Mouse (Mus musculus) stomach, embryonic 14.5 days (tissue): ENCODE measurements around the gene Wars2. TPM values are rescaled to one million over a fixed set of nuclear protein-coding genes. Genes with fewer than 3 reads are reported as not detected.

Experiments used
- ATAC-seq: fragments of 200-750 bp; cut with Nextera tagmentation; 2 replicates; pipeline ENCODE4 v1.8.0; 2017; ENCODE audit warnings: low read depth, moderate TSS enrichment; ENCODE audit not compliant: insufficient number of reproducible peaks, insufficient read depth, low FRiP score
- H3K27ac ChIP-seq: fragments of 300-500 bp; sonication (generic); 2 replicates; pipeline ENCODE4 v1.5.1; 2014; ENCODE audit warnings: mild to moderate bottlenecking, low read length, moderate library complexity, mixed read lengths
- H3K27me3 ChIP-seq: fragments of 300-500 bp; sonication (generic); 2 replicates; pipeline ENCODE4 v1.6.1; 2014; ENCODE audit warnings: low read length, control low read depth, mixed read lengths; ENCODE audit not compliant: control insufficient read depth, insufficient read depth
- H3K36me3 ChIP-seq: fragments of 300-500 bp; sonication (generic); 2 replicates; pipeline ENCODE4 v1.6.1; 2014; ENCODE audit warnings: mild to moderate bottlenecking, control low read depth, low read length, moderate library complexity, mixed read lengths; ENCODE audit not compliant: control insufficient read depth, insufficient read depth
- H3K4me1 ChIP-seq: fragments of 300-500 bp; sonication (generic); 2 replicates; pipeline ENCODE4 v1.6.1; 2014; ENCODE audit warnings: low read length, control low read depth, mixed read lengths; ENCODE audit not compliant: control insufficient read depth, insufficient read depth
- H3K4me2 ChIP-seq: fragments of 300-500 bp; sonication (generic); replicated peaks from 2 replicates; pipeline ENCODE4 v1.6.1; 2014; ENCODE audit warnings: low read depth, low read length, control low read depth
- H3K4me3 ChIP-seq: fragments of 300-500 bp; sonication (generic); 2 replicates; pipeline ENCODE4 v1.5.1; 2014; ENCODE audit warnings: low read depth, low read length, control low read depth
- H3K9ac ChIP-seq: fragments of 300-500 bp; sonication (generic); replicated peaks from 2 replicates; pipeline ENCODE4 v1.6.1; 2014; ENCODE audit warnings: low read depth, mild to moderate bottlenecking, control low read depth, low read length, moderate library complexity, mixed read lengths
- H3K9me3 ChIP-seq: fragments of 300-500 bp; sonication (generic); 2 replicates; pipeline ENCODE4 v1.6.1; 2016; ENCODE audit warnings: low read depth, low read length, control low read depth; ENCODE audit not compliant: control insufficient read depth
- WGBS: fragments of 180-500 bp; shearing (Covaris S2); extraction: QIAGEN DNeasy Blood & Tissue Kit; methylation state at CpG from one replicate; pipeline ENCODE4 v1.1.7; 2014; 5-methylcytosine and 5-hydroxymethylcytosine counted together
- polyA plus RNA-seq: library from polyadenylated mRNA; unstranded; fragments of >200 nt; fragmentation: Nextera tagmentation; extraction: Ambion mirVana; gene quantifications from 2 replicates; pipeline ENCODE4 v1.2.1, GENCODE M21; 2014

Gene Wars2
- polyA plus RNA-seq, 1 experiment from 2014 or later = 12.4 TPM

- 88% methylated on average over 4 of the region's 4 CpGs for WGBS
- no peak overlapping the region for H3K4me2 ChIP-seq
- no peak overlapping the region for H3K27ac ChIP-seq
- H3K9me3 ChIP-seq = no peaks in the 10 kb centered on the region
- ATAC-seq = no peak
- no peaks in the 10 kb centered on the region for H3K4me1 ChIP-seq
- no peak overlapping the region for H3K4me3 ChIP-seq
- H3K27me3 ChIP-seq = no peaks in the 10 kb centered on the region
- H3K9ac ChIP-seq = no peak overlapping the region
- no peaks in the 10 kb centered on the region for H3K36me3 ChIP-seq
Measured at GRCm38 (mm10) chr3:99133913-99134312, 7.0 kb upstream of the Wars2 start.

- Histone ChIP-seq H3K9me3 (no peaks in the 10 kb centered on the region), H3K27me3 (no peaks in the 10 kb centered on the region), H3K4me1 (no peaks in the 10 kb centered on the region), H3K27ac (no peak overlapping the region), H3K4me3 (no peak overlapping the region), H3K9ac (no peak overlapping the region), H3K4me2 (no peak overlapping the region), H3K36me3 (no peaks in the 10 kb centered on the region)
- WGBS = 71% methylated on average over 3 of the region's 3 CpGs
- no peak for ATAC-seq
Measured at GRCm38 (mm10) chr3:99147886-99148285, 7.0 kb downstream of the Wars2 start.

GRCm38 (mm10) chr3:99149035-99149434, 8.2 kb downstream of the Wars2 start:
- no peaks in the 10 kb centered on the region for H3K4me1 ChIP-seq
- H3K9me3 ChIP-seq = no peaks in the 10 kb centered on the region
- H3K4me3 ChIP-seq = no peak overlapping the region
- H3K27me3 ChIP-seq = no peaks in the 10 kb centered on the region
- 26% methylated on average over 3 of the region's 3 CpGs for WGBS
- no peak overlapping the region for H3K9ac ChIP-seq
- ATAC-seq = no peak
- no peaks in the 10 kb centered on the region for H3K36me3 ChIP-seq
- no peak overlapping the region for H3K4me2 ChIP-seq
- H3K27ac ChIP-seq = no peak overlapping the region

GRCm38 (mm10) chr3:99156286-99156685, 15.4 kb downstream of the Wars2 start:
- Histone ChIP-seq H3K9me3 (no peaks in the 10 kb centered on the region), H3K27ac (no peak overlapping the region), H3K27me3 (no peaks in the 10 kb centered on the region), H3K9ac (no peak overlapping the region), H3K36me3 (no peaks in the 10 kb centered on the region), H3K4me2 (no peak overlapping the region), H3K4me1 (no peaks in the 10 kb centered on the region), H3K4me3 (no peak overlapping the region)
- no peak for ATAC-seq
- 85% methylated on average over 4 of the region's 4 CpGs for WGBS

GRCm38 (mm10) chr3:99156987-99157386, 16.1 kb downstream of the Wars2 start:
- H3K36me3 ChIP-seq = no peaks in the 10 kb centered on the region
- H3K27ac ChIP-seq = no peak overlapping the region
- no peak overlapping the region for H3K4me3 ChIP-seq
- H3K9me3 ChIP-seq = no peaks in the 10 kb centered on the region
- H3K9ac ChIP-seq = no peak overlapping the region
- WGBS = 54% methylated on average over 1 of the region's 1 CpGs
- no peaks in the 10 kb centered on the region for H3K27me3 ChIP-seq
- no peaks in the 10 kb centered on the region for H3K4me1 ChIP-seq
- ATAC-seq = no peak
- H3K4me2 ChIP-seq = no peak overlapping the region

- no peak overlapping the region for H3K27ac ChIP-seq
- no peak overlapping the region for H3K4me3 ChIP-seq
- H3K4me1 ChIP-seq = no peaks in the 10 kb centered on the region
- WGBS = 42% methylated on average over 4 of the region's 4 CpGs
- H3K9ac ChIP-seq = no peak overlapping the region
- no peak for ATAC-seq
- H3K4me2 ChIP-seq = no peak overlapping the region
- no peaks in the 10 kb centered on the region for H3K27me3 ChIP-seq
- no peaks in the 10 kb centered on the region for H3K36me3 ChIP-seq
- no peaks in the 10 kb centered on the region for H3K9me3 ChIP-seq
Measured at GRCm38 (mm10) chr3:99157451-99158015, 16.7 kb downstream of the Wars2 start.

GRCm38 (mm10) chr3:99160016-99160415, 19.1 kb downstream of the Wars2 start:
- H3K27me3 ChIP-seq = no peaks in the 10 kb centered on the region

GRCm38 (mm10) chr3:99162191-99162590, 21.3 kb downstream of the Wars2 start:
- Histone ChIP-seq H3K27ac (no peak overlapping the region), H3K4me2 (no peak overlapping the region), H3K4me1 (no peaks in the 10 kb centered on the region), H3K4me3 (no peak overlapping the region), H3K27me3 (no peaks in the 10 kb centered on the region), H3K9me3 (no peaks in the 10 kb centered on the region), H3K36me3 (no peaks in the 10 kb centered on the region), H3K9ac (no peak overlapping the region)
- ATAC-seq = no peak
- 90% methylated on average over 2 of the region's 2 CpGs for WGBS

More at GRCm38 (mm10) chr3:99160016-99160415, 19.1 kb downstream of the Wars2 start:
- H3K9me3 ChIP-seq = no peaks in the 10 kb centered on the region
- no peak for ATAC-seq
- H3K27ac ChIP-seq = no peak overlapping the region
- H3K9ac ChIP-seq = no peak overlapping the region
- WGBS = 93% methylated on average over 3 of the region's 3 CpGs
- no peak overlapping the region for H3K4me2 ChIP-seq
- no peaks in the 10 kb centered on the region for H3K4me1 ChIP-seq
- H3K4me3 ChIP-seq = no peak overlapping the region
- H3K36me3 ChIP-seq = no peaks in the 10 kb centered on the region

- ATAC-seq = no peak
- Histone ChIP-seq H3K4me2 (no peak overlapping the region), H3K27ac (no peak overlapping the region), H3K27me3 (no peaks in the 10 kb centered on the region), H3K4me3 (no peak overlapping the region), H3K4me1 (no peaks in the 10 kb centered on the region), H3K9ac (no peak overlapping the region), H3K9me3 (no peaks in the 10 kb centered on the region), H3K36me3 (no peaks in the 10 kb centered on the region)
- 63% methylated on average over 4 of the region's 4 CpGs for WGBS
Measured at GRCm38 (mm10) chr3:99167734-99168133, 26.9 kb downstream of the Wars2 start.
